Mouse (Mus musculus) thymus, adult 2 months (tissue): ENCODE data around the gene Adam10.

ENCODE experiments used
- CTCF ChIP-seq: fragments of 200-500 bp; IDR thresholded peaks from 2 replicates; pipeline ENCODE4 v1.5.1; 2012; ENCODE audit warnings: mild to moderate bottlenecking, control low read depth, low read length, moderate library complexity, borderline replicate concordance; ENCODE audit not compliant: control insufficient read depth, poor library complexity, insufficient read depth; ENCODE audit errors: extremely low read depth
- POLR2A ChIP-seq: fragments of 200-500 bp; IDR thresholded peaks from 2 replicates; pipeline ENCODE4 v1.6.1; 2012; ENCODE audit warnings: mild to moderate bottlenecking, low read length, control low read depth, moderate library complexity; ENCODE audit not compliant: control insufficient read depth, poor library complexity, insufficient read depth; ENCODE audit errors: extremely low read depth

- TF ChIP-seq POLR2A, result no peak; the same call in 1 of the 2 replicates
- 0 out of 2 replicates have a peak, but pooled peaks have one; percentile 14 for TF ChIP-seq CTCF
Measured at GRCm38 (mm10) chr9:70679132-70680091, 615 bp downstream of the Adam10 start.
